Mouse (Mus musculus): ENCODE data around the gene D930020B18Rik.

The D930020B18Rik gene

GRCm38 (mm10) chr10:121703619-121704018 is 62.2 kb downstream of the D930020B18Rik start:
- no peak for DNase-seq (ENCODE audit: low spot score in 2 of 2)

- no peak for DNase-seq (ENCODE audit: low spot score in 2 of 2)
These were observed 63.5 kb downstream of the D930020B18Rik start for GRCm38 (mm10) chr10:121704871-121705270.

GRCm38 (mm10) chr10:121705399-121706163 is 64.2 kb downstream of the D930020B18Rik start:
- no peak for DNase-seq (ENCODE audit: low spot score in 2 of 2)

GRCm38 (mm10) chr10:121716862-121717261 is 75.5 kb downstream of the D930020B18Rik start:
- no peak for DNase-seq (ENCODE audit: low spot score in 2 of 2)

- DNase-seq (ENCODE audit: low spot score in 2 of 2), result no peak
These were observed 77.7 kb downstream of the D930020B18Rik start for GRCm38 (mm10) chr10:121718896-121719585.

- DNase-seq (ENCODE audit: low spot score in 2 of 2), result no peak
These were observed 79.3 kb downstream of the D930020B18Rik start for GRCm38 (mm10) chr10:121720701-121721100.

GRCm38 (mm10) chr10:121726505-121726904 is 85.1 kb downstream of the D930020B18Rik start:
- DNase-seq (ENCODE audit: low spot score in 2 of 2), result no peak

GRCm38 (mm10) chr10:121727151-121727550 is 85.8 kb downstream of the D930020B18Rik start:
- DNase-seq (ENCODE audit: low spot score in 2 of 2), result no peak

GRCm38 (mm10) chr10:121728226-121728625 is 86.8 kb downstream of the D930020B18Rik start:
- DNase-seq (ENCODE audit: low spot score in 2 of 2), result no peak

GRCm38 (mm10) chr10:121731048-121731725 is 89.8 kb downstream of the D930020B18Rik start:
- DNase-seq (ENCODE audit: low spot score in 2 of 2), result no peak

GRCm38 (mm10) chr10:121732542-121732941 is 91.2 kb downstream of the D930020B18Rik start:
- DNase-seq (ENCODE audit: low spot score in 2 of 2), result no peak

- no peak for DNase-seq (ENCODE audit: low spot score in 2 of 2)
These were observed 95.9 kb downstream of the D930020B18Rik start for GRCm38 (mm10) chr10:121737256-121737655.

- peak; percentile 87 to 89 for DNase-seq (ENCODE audit: low spot score in 2 of 2)
These were observed 98.4 kb downstream of the D930020B18Rik start, which contains the start of gene BC048403 for GRCm38 (mm10) chr10:121739548-121740505. Gene BC048403, plus strand, starts transcription at chr10:121739937.

GRCm38 (mm10) chr10:121742336-121742735 is 100.9 kb downstream of the D930020B18Rik start:
- DNase-seq (ENCODE audit: low spot score in 2 of 2), result no peak
